Mouse (Mus musculus): Measurements from ENCODE around the gene Agbl4. TPM values are rescaled to one million over a fixed set of nuclear protein-coding genes. Genes with fewer than 3 reads are reported as not detected.
"Not testable (repeated sequence)": the region's sequence is repeated elsewhere in the genome, so short reads cannot be mapped to it uniquely, and the experiment has no call there.

The Agbl4 gene
- polyA plus RNA-seq, 1 experiment from 2014 or later, result not detected

DNA sequence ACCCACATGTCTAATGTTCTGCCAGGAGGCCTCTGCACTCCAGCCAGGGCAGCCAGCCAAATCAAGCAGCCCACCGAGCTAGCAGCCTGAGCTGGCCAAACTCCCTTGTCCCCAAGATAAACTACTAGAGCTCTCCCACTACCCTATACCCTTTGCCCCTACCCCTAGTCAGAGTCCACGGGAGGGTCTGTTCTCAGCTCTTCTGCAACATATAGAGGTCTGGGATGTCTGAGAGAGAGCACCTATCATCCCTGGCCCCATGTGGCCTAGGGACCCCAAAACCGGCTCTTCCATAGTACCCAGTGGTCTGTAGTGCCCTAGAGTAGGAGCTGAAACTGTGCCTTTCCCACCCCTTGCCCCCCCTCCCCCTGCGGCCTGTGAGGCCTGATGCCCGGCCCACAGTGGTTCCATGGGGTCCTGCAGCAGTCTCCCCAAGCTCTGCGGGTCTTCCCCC, 677.3 kb downstream of the Agbl4 start:
- WGBS (ENCODE audit: missing documents), result 81% methylated on average over 6 of the region's 6 CpGs
- Histone ChIP-seq H3K4me3 (ENCODE audit: inconsistent target) (no peak overlapping the region), H3K36me3 (ENCODE audit: inconsistent target) (no peaks in the 10 kb centered on the region), H3K27ac (no peak overlapping the region), H3K79me2 (ENCODE audit: inconsistent target) (no peaks in the 10 kb centered on the region)

GRCm38 (mm10) chr4:111077810-111078209, 680.3 kb downstream of the Agbl4 start:
- H3K79me2 ChIP-seq (ENCODE audit: inconsistent target), result no peaks in the 10 kb centered on the region
- WGBS (ENCODE audit: missing documents), result 66% methylated on average over 2 of the region's 3 CpGs
- H3K36me3 ChIP-seq (ENCODE audit: inconsistent target), result no peaks in the 10 kb centered on the region
- no peak overlapping the region for H3K4me3 ChIP-seq (ENCODE audit: inconsistent target)
- no peak overlapping the region for H3K27ac ChIP-seq

GRCm38 (mm10) chr4:111085330-111085729, 687.9 kb downstream of the Agbl4 start:
- no peaks in the 10 kb centered on the region for H3K36me3 ChIP-seq (ENCODE audit: inconsistent target)
- no peaks in the 10 kb centered on the region for H3K79me2 ChIP-seq (ENCODE audit: inconsistent target)
- H3K27ac ChIP-seq, result no peak overlapping the region
- no peak overlapping the region for H3K4me3 ChIP-seq (ENCODE audit: inconsistent target)
- 100% methylated on average over 1 of the region's 1 CpGs for WGBS (ENCODE audit: missing documents)

- no peaks in the 10 kb centered on the region for H3K79me2 ChIP-seq (ENCODE audit: inconsistent target)
- H3K36me3 ChIP-seq (ENCODE audit: inconsistent target), result no peaks in the 10 kb centered on the region
- no peak overlapping the region for H3K27ac ChIP-seq
- no peak overlapping the region for H3K4me3 ChIP-seq (ENCODE audit: inconsistent target)
- WGBS (ENCODE audit: missing documents), result 52% methylated on average over 3 of the region's 3 CpGs
These were observed 739.0 kb downstream of the Agbl4 start for GRCm38 (mm10) chr4:111136217-111137147.

DNA sequence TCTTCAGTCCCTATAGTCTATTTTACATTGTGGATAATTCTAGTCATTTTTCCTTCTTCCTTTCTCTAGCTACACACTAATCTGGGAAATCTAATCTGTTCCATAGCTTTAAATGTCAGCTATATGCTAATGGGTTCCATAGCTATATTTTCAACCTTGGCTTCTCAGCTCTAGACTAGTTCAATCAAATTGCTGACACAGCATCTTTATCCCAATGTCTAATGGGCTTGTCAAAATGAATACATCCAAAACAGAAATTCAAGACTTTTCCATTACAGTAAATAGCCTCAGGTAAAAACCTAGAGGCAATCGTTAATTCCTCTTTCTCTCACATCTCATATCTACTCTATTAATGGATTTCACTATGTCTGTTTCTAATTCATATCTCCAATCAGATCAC, 750.3 kb downstream of the Agbl4 start:
- H3K36me3 ChIP-seq (ENCODE audit: inconsistent target), result no peaks in the 10 kb centered on the region
- H3K4me3 ChIP-seq (ENCODE audit: inconsistent target), result no peak overlapping the region
- 65% methylated on average over 1 of the region's 1 CpGs for WGBS (ENCODE audit: missing documents)
- H3K27ac ChIP-seq, result no peak overlapping the region
- H3K79me2 ChIP-seq (ENCODE audit: inconsistent target), result no peaks in the 10 kb centered on the region

DNA sequence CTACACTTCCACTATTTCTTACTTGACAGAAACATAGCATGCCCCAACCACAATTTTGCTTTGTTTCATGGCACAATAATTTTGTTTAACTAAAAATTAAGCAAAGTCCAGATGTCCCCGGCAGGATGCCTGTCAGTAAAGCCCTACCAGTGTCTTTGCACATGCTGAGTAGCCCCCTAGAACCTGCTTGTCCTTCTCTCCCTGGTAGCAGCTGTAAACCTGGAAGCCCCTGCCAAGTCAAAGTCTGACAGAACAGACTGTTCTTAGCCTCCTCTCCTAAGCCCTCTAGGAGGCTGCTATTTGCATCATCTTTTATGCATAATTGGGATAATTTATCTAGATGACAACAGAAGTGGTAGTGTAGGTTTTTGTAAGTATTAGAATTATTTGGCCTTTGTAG, 758.4 kb downstream of the Agbl4 start:
- 85% methylated on average over 1 of the region's 1 CpGs for WGBS (ENCODE audit: missing documents)
- Histone ChIP-seq H3K36me3 (ENCODE audit: inconsistent target) (no peaks in the 10 kb centered on the region), H3K79me2 (ENCODE audit: inconsistent target) (no peaks in the 10 kb centered on the region), H3K27ac (no peak overlapping the region), H3K4me3 (ENCODE audit: inconsistent target) (no peak overlapping the region)

DNA sequence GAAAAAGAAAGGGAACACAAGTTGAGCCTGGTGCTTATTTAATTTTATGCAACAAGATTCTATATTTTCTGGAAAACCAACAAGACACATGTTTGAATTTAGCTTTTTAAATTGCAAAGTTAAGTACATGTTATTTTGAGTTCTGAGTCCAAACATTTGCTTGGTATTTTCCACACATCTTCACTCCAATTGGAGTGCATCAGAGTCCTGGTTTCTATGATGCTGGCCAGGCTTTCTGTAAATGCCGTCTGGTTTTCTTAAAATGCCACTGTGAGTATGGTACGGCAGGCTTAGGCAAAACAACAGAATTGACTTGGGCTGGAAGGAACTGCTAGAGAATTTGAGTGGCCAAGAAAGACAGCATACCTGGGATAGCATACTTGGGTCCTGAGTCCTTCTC, 784.0 kb downstream of the Agbl4 start:
- Histone ChIP-seq H3K36me3 (ENCODE audit: inconsistent target) (no peaks in the 10 kb centered on the region), H3K79me2 (ENCODE audit: inconsistent target) (no peaks in the 10 kb centered on the region), H3K27ac (no peak overlapping the region), H3K4me3 (ENCODE audit: inconsistent target) (no peak overlapping the region)
- 91% methylated on average over 2 of the region's 2 CpGs for WGBS (ENCODE audit: missing documents)

- 75% methylated on average over 2 of the region's 2 CpGs for WGBS (ENCODE audit: missing documents)
- H3K79me2 ChIP-seq (ENCODE audit: inconsistent target), result no peaks in the 10 kb centered on the region
These were observed 802.6 kb downstream of the Agbl4 start for GRCm38 (mm10) chr4:111200100-111200499.

DNA sequence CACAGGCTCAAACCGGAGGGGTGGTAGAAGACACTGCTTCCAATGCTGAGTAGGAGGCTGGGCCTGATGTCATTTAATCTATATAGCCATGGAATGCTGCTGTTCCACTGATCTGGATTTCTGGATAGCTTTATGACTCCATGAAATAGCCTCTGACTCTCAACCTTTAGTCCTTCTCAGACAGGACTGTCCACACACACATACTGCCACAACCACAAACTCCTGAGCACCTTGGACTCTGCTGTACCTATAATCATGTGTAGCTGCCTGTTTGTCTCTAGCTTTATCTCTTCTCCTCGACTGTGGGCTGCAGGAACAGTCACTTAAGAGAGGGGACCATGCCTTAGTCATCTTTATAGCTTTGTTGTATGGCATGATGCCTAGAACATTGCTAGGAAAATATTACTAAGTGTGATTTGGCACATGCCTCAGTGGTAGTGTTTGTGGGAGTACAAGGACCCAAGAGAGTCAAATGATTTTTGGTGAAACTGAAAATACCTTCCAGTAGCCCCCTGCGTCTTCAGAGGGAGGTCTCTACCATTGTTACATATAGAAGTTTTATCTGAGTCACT, 817.8 kb downstream of the Agbl4 start:
- 51% methylated on average over 3 of the region's 3 CpGs for WGBS (ENCODE audit: missing documents)

More at GRCm38 (mm10) chr4:111200100-111200499, 802.6 kb downstream of the Agbl4 start:
- Histone ChIP-seq H3K4me3 (ENCODE audit: inconsistent target) (no peak overlapping the region), H3K36me3 (ENCODE audit: inconsistent target) (no peaks in the 10 kb centered on the region), H3K27ac (no peak overlapping the region)

DNA sequence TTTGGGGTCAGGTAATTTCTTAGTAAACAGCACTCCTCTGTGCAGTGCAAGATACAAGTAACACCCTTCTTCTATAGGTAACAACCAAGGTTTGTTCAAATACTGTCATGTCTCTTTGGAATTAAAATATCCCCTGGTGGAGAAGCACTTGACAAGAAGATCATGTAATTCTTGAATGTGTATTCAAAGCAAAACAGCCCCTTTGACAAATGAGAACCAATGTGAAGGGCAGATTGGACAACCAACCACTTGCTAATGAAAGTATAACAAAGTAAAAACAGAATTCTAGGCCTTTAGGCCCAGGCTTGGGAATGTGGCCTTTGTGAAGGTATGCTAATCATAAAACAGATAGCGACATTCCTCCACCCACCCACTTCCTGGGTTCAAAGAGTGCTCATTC, 821.6 kb downstream of the Agbl4 start:
- H3K4me3 ChIP-seq (ENCODE audit: inconsistent target); H3K79me2 ChIP-seq (ENCODE audit: inconsistent target); H3K36me3 ChIP-seq (ENCODE audit: inconsistent target); H3K27ac ChIP-seq: not testable (repeated sequence)
- no CpG with 5 or more reads among the region's 1 CpGs for WGBS (ENCODE audit: missing documents)

More for the DNA sequence above, 817.8 kb downstream of the Agbl4 start:
- Histone ChIP-seq H3K27ac (no peak overlapping the region), H3K4me3 (ENCODE audit: inconsistent target) (no peak overlapping the region), H3K79me2 (ENCODE audit: inconsistent target) (no peaks in the 10 kb centered on the region), H3K36me3 (ENCODE audit: inconsistent target) (no peaks in the 10 kb centered on the region)

DNA sequence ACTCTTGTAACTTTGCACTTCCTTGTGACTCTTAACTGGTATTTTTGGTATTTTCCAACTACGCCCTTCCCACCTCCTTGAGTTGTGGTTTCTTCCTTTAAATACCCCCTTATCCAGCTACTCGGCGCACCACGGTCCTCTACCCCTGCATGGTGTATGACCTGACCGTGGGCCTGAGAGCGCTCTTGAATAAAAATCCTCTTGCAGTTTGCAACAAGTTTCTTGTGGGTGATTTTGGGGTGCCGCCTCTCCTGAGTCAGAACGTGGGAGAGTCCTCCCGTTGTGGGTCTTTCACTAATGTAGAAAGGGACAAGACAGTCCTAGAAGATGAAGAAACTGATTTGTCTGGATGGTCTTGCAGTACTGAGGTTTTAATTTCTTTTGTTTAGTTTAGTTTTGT, 822.1 kb downstream of the Agbl4 start:
- WGBS (ENCODE audit: missing documents), result 94% methylated on average over 7 of the region's 9 CpGs
- not testable (repeated sequence) for H3K79me2 ChIP-seq (ENCODE audit: inconsistent target); H3K27ac ChIP-seq; H3K4me3 ChIP-seq (ENCODE audit: inconsistent target); H3K36me3 ChIP-seq (ENCODE audit: inconsistent target)

DNA sequence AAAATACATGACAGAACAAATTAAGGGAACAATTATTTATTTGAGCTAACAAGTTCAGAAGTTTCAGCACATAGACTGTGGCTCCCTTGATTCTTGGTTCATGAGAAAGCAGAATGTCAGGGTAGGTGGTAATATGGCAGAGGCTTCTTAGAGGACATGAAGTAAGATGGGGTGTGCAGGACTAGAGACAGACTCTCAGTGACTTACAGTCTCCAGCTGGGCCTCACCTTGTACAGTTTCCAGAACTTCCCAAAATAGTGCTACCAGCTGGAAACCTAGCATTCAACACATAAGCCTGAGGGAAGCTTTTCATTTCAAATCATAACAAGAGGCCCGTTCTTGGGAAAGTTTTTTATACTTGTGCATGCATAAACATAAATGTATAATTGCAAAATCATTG, 836.4 kb downstream of the Agbl4 start:
- Histone ChIP-seq H3K79me2 (ENCODE audit: inconsistent target) (no peaks in the 10 kb centered on the region), H3K27ac (no peak overlapping the region), H3K36me3 (ENCODE audit: inconsistent target) (no peaks in the 10 kb centered on the region), H3K4me3 (ENCODE audit: inconsistent target) (no peak overlapping the region)
- 91% methylated on average over 1 of the region's 1 CpGs for WGBS (ENCODE audit: missing documents)

GRCm38 (mm10) chr4:111251917-111252316, 854.5 kb downstream of the Agbl4 start:
- Histone ChIP-seq H3K27ac (no peak overlapping the region), H3K4me3 (ENCODE audit: inconsistent target) (no peak overlapping the region), H3K36me3 (ENCODE audit: inconsistent target) (no peaks in the 10 kb centered on the region), H3K79me2 (ENCODE audit: inconsistent target) (no peaks in the 10 kb centered on the region)
- WGBS (ENCODE audit: missing documents), result 93% methylated on average over 5 of the region's 5 CpGs

- H3K27ac ChIP-seq, result no peak overlapping the region
- WGBS (ENCODE audit: missing documents), result 77% methylated on average over 4 of the region's 4 CpGs
- no peak overlapping the region for H3K4me3 ChIP-seq (ENCODE audit: inconsistent target)
- H3K36me3 ChIP-seq (ENCODE audit: inconsistent target), result no peaks in the 10 kb centered on the region
- H3K79me2 ChIP-seq (ENCODE audit: inconsistent target), result no peaks in the 10 kb centered on the region
These were observed 858.0 kb downstream of the Agbl4 start for GRCm38 (mm10) chr4:111255499-111255898.

DNA sequence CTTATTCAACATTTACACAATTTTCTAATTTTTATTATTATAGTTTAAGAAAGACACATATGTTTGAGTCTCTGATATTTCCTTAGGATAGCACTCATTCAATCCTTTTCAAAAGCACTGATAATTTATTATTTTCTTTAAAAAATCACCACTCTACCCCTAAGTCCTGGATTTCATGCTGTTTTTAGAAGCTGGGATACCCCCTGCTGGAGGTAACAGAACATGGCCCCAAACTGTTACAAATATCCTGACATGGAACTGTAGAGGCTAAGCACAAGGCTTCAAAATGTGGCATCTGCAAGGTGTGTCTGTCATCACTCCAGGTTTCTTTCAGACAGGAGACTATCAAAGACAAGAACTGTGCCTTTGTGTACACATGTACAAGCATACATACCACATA, 859.5 kb downstream of the Agbl4 start:
- Histone ChIP-seq H3K4me3 (ENCODE audit: inconsistent target) (no peak overlapping the region), H3K27ac (no peak overlapping the region), H3K36me3 (ENCODE audit: inconsistent target) (no peaks in the 10 kb centered on the region), H3K79me2 (ENCODE audit: inconsistent target) (no peaks in the 10 kb centered on the region)

Measured in macrophage (primary cell).